Mouse (Mus musculus): ENCODE results near the gene F2rl2.

- TF ChIP-seq CTCF (IDR thresholded peaks at IDR 0.05; ENCODE audit: borderline replicate concordance, insufficient read depth, low read depth, low read length), result no peak
- TF ChIP-seq POLR2A (IDR thresholded peaks at IDR 0.05; ENCODE audit: borderline replicate concordance, insufficient read depth, low read length), result no peak
Observed at GRCm38 (mm10) chr13:95714271-95714975, 17.8 kb downstream of the F2rl2 start.

All from cerebellum, adult 2 months (tissue).